Mouse (Mus musculus) stomach, postnatal 0 days (tissue): ENCODE measurements at regions not wholly inside any gene's neighbourhood (a gene's known extent, or its start where the extent isn't known, plus 50 kb on each side); places are given as distances from the start of the nearest gene placed in this dataset.

Source experiments
- ATAC-seq: fragments of 200-750 bp; cut with Nextera tagmentation; 2 replicates; pipeline ENCODE4 v1.8.0; 2017; ENCODE audit not compliant: low FRiP score, low TSS enrichment
- DNase-seq: peaks from one replicate; pipeline ENCODE4 v3.0.0-alpha.2; 2016; ENCODE audit warnings: low spot score
- H3K27ac ChIP-seq: fragments of 300-500 bp; sonication (generic); replicated peaks from 2 replicates; pipeline ENCODE4 v1.5.1; 2014; ENCODE audit warnings: mild to moderate bottlenecking, control low read depth
- H3K27me3 ChIP-seq: fragments of 300-500 bp; sonication (generic); 2 replicates; pipeline ENCODE4 v1.6.1; 2014; ENCODE audit warnings: low read length; ENCODE audit not compliant: control insufficient read depth, insufficient read depth
- H3K36me3 ChIP-seq: fragments of 300-500 bp; sonication (generic); 2 replicates; pipeline ENCODE4 v1.6.1; 2014; ENCODE audit warnings: low read length, mixed read lengths; ENCODE audit not compliant: control insufficient read depth, insufficient read depth
- H3K4me1 ChIP-seq: fragments of 300-500 bp; sonication (generic); replicated peaks from 2 replicates; pipeline ENCODE4 v1.6.1; 2014; ENCODE audit warnings: antibody characterized with exemption; ENCODE audit not compliant: control insufficient read depth, insufficient read depth
- H3K4me2 ChIP-seq: fragments of 300-500 bp; sonication (generic); replicated peaks from 2 replicates; pipeline ENCODE4 v1.6.1; 2014; ENCODE audit warnings: low read depth, mild to moderate bottlenecking, control low read depth, moderate library complexity
- H3K4me3 ChIP-seq: fragments of 300-500 bp; sonication (generic); 2 replicates; pipeline ENCODE4 v1.5.1; 2014; ENCODE audit warnings: low read depth, low read length, control low read depth
- H3K9ac ChIP-seq: fragments of 300-500 bp; sonication (generic); 2 replicates; pipeline ENCODE4 v1.6.1; 2014; ENCODE audit warnings: mild to moderate bottlenecking, low read length, control low read depth, mixed read lengths
- H3K9me3 ChIP-seq: fragments of 300-500 bp; sonication (generic); 2 replicates; pipeline ENCODE4 v1.6.1; 2016; ENCODE audit warnings: low read length; ENCODE audit not compliant: control insufficient read depth
- CTCF ChIP-seq: IDR thresholded peaks from 2 replicates; pipeline ENCODE4 v1.5.1; 2016; ENCODE audit warnings: antibody characterized with exemption, low read depth, mild to moderate bottlenecking, moderate library complexity
- EP300 ChIP-seq: optimal IDR thresholded peaks from 2 replicates; pipeline ENCODE3; 2016; ENCODE audit warnings: antibody characterized with exemption
- WGBS: fragments of 180-500 bp; shearing (Covaris S2); extraction: QIAGEN DNeasy Blood & Tissue Kit; methylation state at CpG from one replicate; pipeline ENCODE4 v1.1.7; 2014; 5-methylcytosine and 5-hydroxymethylcytosine counted together

DNA sequence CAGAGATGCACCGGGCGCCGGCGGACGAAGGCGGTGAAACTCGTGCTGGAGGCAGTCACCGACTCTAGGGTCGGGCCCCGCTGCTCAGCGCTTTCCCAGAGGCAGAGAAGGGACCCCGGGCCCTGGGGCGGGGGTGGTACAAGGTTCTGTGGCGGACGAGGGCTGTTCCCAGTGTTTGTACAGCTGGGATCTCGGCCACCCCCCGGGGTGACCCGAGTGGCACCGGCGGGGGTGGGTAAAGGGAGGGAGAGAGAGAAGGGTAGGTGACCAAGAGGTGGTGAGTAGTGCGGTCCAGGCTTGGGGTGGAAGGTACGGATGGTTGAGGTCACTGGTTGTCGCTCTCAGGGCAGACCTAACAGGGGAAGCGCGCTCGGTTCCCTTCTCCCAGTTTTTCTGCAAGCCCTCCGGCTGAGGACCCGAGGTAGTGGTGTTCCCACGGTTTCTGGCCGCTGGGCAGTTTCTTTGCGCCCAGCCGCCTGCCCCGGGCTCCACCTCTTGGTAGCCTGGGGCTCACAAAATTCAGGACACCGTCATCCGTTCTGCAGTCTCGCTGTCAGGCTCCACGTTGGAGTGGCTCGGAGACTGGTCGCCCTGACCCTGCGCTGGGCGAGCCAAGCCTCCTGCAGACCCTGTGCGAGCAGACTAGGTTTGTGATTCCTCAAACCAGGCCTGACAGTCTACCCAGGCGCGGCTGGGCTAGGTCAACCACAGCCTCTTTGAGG, 112.4 kb upstream of the Six2 start:
- H3K27ac ChIP-seq: peak overlapping the region; percentile 53
- H3K4me2 ChIP-seq: peak overlapping the region; percentile 78
- peak overlapping the region; percentile 48 for H3K4me3 ChIP-seq
- no peaks in the 10 kb centered on the region for H3K9me3 ChIP-seq
- no peaks in the 10 kb centered on the region for H3K4me1 ChIP-seq
- 15% methylated on average over 44 of the region's 44 CpGs for WGBS
- no peaks in the 10 kb centered on the region for H3K27me3 ChIP-seq
- H3K9ac ChIP-seq: peak overlapping the region; percentile 67
- no peak for TF ChIP-seq CTCF
- no peak for TF ChIP-seq EP300
- ATAC-seq (0 out of 2 replicates have a peak, but pooled peaks have one; percentile 38), DNase-seq (no peak)
- no peaks in the 10 kb centered on the region for H3K36me3 ChIP-seq

DNA sequence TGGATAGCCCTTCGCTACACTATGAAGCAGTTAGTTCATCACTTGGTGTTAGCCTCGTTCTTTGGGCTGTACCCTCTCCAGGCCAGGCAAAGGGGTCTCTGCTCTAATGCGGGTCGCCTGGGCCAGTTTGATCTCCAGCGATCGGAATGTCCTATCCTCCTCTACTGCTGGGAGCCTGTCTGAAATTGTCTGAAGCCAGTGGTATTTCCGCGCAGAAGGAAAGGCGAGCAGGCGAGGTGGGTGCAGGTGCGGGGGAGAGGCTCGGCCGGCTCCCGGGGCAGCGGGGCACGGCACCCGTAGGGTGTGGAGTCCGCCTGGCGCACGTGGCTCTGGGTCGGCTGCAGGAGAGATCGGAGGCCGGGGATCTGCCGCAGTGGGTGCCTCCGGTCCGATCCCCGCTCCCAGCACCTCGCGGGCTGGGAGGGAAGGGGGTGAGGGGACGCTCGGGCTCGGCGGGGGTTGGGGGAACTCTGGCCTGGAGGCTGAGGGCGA, 111.8 kb upstream of the Six2 start:
- no peak for TF ChIP-seq CTCF
- no peak for TF ChIP-seq EP300
- Histone ChIP-seq H3K9me3 (no peaks in the 10 kb centered on the region), H3K9ac (peak overlapping the region; percentile 67), H3K27ac (peak overlapping the region; percentile 53), H3K4me3 (peak overlapping the region; percentile 48), H3K4me1 (no peaks in the 10 kb centered on the region), H3K27me3 (no peaks in the 10 kb centered on the region), H3K36me3 (no peaks in the 10 kb centered on the region), H3K4me2 (peak overlapping the region; percentile 78)
- 0 out of 2 replicates have a peak, but pooled peaks have one; percentile 29 for ATAC-seq
- 2% methylated on average over 33 of the region's 34 CpGs for WGBS
- DNase-seq: peak; percentile 33

DNA sequence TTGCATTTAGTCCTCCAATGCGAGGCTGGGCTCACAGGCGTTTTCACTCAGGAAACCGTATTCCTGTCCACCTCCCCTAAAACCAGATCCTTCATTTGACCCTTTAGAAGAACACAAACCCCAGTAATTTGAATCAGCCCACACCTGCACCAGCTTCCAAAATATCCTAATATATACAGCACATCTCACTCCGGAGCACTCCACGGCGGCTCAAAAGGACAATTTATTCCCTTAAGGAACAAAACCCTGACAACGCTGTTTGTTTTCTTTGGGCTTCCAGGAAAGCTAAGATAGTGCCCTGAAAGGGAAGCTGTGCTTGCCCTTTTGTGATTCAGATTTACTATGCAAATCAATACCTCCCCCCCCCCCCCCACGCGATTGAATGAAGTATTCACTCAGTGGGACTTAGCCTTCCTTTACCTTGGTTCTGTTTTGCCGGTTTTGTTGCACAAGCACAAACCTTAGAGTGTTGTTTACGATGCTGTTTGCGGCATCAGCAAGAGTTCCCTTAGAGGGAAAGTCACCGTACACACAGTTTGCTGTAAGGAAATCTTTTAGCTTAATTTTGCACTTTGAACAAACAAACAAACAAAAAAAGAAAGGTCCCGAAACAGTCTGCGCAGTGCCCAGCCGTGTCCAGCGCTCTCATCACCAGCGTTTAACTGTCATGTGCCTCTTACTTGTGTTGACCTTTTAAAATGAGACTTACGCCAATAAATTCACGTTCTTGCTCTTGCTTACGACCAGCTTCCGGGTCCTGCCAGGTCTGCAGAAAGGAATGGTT, 111.2 kb upstream of the Six2 start:
- Histone ChIP-seq H3K9me3 (no peaks in the 10 kb centered on the region), H3K9ac (peak overlapping the region; percentile 67), H3K27me3 (no peaks in the 10 kb centered on the region), H3K4me1 (no peaks in the 10 kb centered on the region), H3K27ac (peak overlapping the region; percentile 53; the same call in 1 of the 2 replicates), H3K36me3 (no peaks in the 10 kb centered on the region), H3K4me3 (peak overlapping the region; percentile 48), H3K4me2 (peak overlapping the region; percentile 78)
- ATAC-seq (no peak), DNase-seq (no peak)
- 7% methylated on average over 22 of the region's 22 CpGs for WGBS
- TF ChIP-seq CTCF (no peak), EP300 (no peak)

DNA sequence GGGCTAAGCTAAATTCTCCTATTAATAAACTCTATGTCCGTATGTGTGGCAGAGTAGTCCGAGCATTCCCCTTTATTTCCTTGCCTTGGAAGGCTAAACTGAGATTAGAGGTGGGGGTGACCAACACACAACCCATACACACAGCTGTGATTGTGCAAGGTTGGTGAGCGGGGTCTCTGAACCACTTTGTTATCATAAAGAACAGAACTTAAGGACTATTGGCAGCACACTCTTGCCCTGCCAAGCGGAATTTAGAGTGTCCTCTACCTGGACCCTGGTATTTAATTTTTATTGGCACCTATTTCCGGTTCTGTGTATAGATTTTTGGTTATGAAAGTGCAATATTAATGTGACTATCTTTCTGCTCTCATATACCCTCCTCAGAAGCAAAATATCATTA, 109.7 kb upstream of the Six2 start:
- no peak overlapping the region for H3K27ac ChIP-seq
- H3K4me2 ChIP-seq: no peak overlapping the region
- no peaks in the 10 kb centered on the region for H3K4me1 ChIP-seq
- H3K36me3 ChIP-seq: no peaks in the 10 kb centered on the region
- DNase-seq (no peak), ATAC-seq (no peak)
- H3K4me3 ChIP-seq: no peak overlapping the region
- H3K9ac ChIP-seq: no peak overlapping the region
- TF ChIP-seq CTCF (no peak), EP300 (no peak)
- no peaks in the 10 kb centered on the region for H3K9me3 ChIP-seq
- no peaks in the 10 kb centered on the region for H3K27me3 ChIP-seq
- WGBS: 78% methylated on average over 5 of the region's 5 CpGs

DNA sequence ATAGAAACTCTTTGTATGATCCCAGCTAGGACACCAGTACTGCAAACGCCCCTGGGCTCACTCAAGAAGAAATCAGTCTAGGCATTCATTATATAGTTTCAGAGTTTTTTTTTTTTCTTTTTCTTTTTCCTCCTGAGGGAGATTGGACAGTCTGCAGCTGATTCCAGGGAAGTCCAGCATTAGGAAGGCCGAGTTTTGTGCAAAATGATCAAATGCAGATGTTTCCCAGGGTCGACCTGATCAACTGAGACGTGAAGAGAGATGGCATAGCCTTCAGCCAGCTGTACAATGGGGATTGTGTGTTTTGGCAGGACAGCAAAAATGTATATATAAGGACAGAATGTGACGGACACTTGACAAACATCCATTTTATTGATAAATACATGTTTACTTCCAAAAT, 107.7 kb upstream of the Six2 start:
- Histone ChIP-seq H3K27ac (no peak overlapping the region), H3K36me3 (no peaks in the 10 kb centered on the region), H3K27me3 (no peaks in the 10 kb centered on the region), H3K4me3 (no peak overlapping the region), H3K4me2 (no peak overlapping the region), H3K9me3 (no peaks in the 10 kb centered on the region), H3K4me1 (no peaks in the 10 kb centered on the region), H3K9ac (no peak overlapping the region)
- no peak for DNase-seq
- TF ChIP-seq EP300: no peak
- TF ChIP-seq CTCF: no peak
- no peak for ATAC-seq
- 39% methylated on average over 5 of the region's 5 CpGs for WGBS
